Mouse (Mus musculus) hindbrain, embryonic 14.5 days (tissue): ENCODE results near the gene Phlpp1. TPM values are rescaled to one million over a fixed set of nuclear protein-coding genes. Genes with fewer than 3 reads are reported as not detected.

Experiments used
- ATAC-seq: fragments of 200-750 bp; cut with Nextera tagmentation; 2 replicates; pipeline ENCODE4 v1.8.0; 2017; ENCODE audit warnings: moderate number of reproducible peaks, mild to moderate bottlenecking, moderate TSS enrichment, moderate library complexity; ENCODE audit not compliant: low FRiP score
- DNase-seq: peaks from one replicate; pipeline ENCODE4 v3.0.0-alpha.2; 2015; ENCODE audit warnings: low spot score
- H3K27ac ChIP-seq: fragments of 300-500 bp; sonication (generic); 2 replicates; pipeline ENCODE4 v1.5.1; 2014; ENCODE audit warnings: mild to moderate bottlenecking, moderate library complexity
- H3K27me3 ChIP-seq: fragments of 300-500 bp; sonication (generic); 2 replicates; pipeline ENCODE4 v1.6.1; 2014; ENCODE audit warnings: mild to moderate bottlenecking, low read length, mixed read lengths; ENCODE audit not compliant: control insufficient read depth, insufficient read depth
- H3K36me3 ChIP-seq: fragments of 300-500 bp; sonication (generic); replicated peaks from 2 replicates; pipeline ENCODE4 v1.6.1; 2014; ENCODE audit not compliant: control insufficient read depth, insufficient read depth
- H3K4me1 ChIP-seq: fragments of 300-500 bp; sonication (generic); replicated peaks from 2 replicates; pipeline ENCODE4 v1.6.1; 2014; ENCODE audit warnings: antibody characterized with exemption, low read length, mixed read lengths; ENCODE audit not compliant: control insufficient read depth, insufficient read depth
- H3K4me2 ChIP-seq: fragments of 300-500 bp; sonication (generic); replicated peaks from 2 replicates; pipeline ENCODE4 v1.6.1; 2014; ENCODE audit warnings: mild to moderate bottlenecking, moderate library complexity
- H3K4me3 ChIP-seq: fragments of 300-500 bp; sonication (generic); replicated peaks from 2 replicates; pipeline ENCODE4 v1.5.1; 2014; ENCODE audit warnings: mild to moderate bottlenecking, low read length
- H3K9ac ChIP-seq: fragments of 300-500 bp; sonication (generic); 2 replicates; pipeline ENCODE4 v1.6.1; 2014
- H3K9me3 ChIP-seq: fragments of 300-500 bp; sonication (generic); 2 replicates; pipeline ENCODE4 v1.6.1; 2016; ENCODE audit warnings: low read length; ENCODE audit not compliant: control insufficient read depth
- whole genome bisulfite sequencing: fragments of 180-500 bp; shearing (Covaris S2); extraction: QIAGEN DNeasy Blood & Tissue Kit; methylation state at CpG from one replicate; pipeline ENCODE4 v1.1.7; 2014; 5-methylcytosine and 5-hydroxymethylcytosine counted together
- polyA plus RNA-seq: library from polyadenylated mRNA; unstranded; fragments of >200 nt; fragmentation: Nextera tagmentation; extraction: Ambion mirVana; gene quantifications from 2 replicates; pipeline ENCODE4 v1.2.1, GENCODE M21; 2014

The Phlpp1 gene
- polyA plus RNA-seq, 1 experiment from 2014 or later: 9.6 TPM

GRCm38 (mm10) chr1:106160916-106161315 is 10.6 kb upstream of the Phlpp1 start:
- 83% methylated on average over 4 of the region's 4 CpGs for WGBS
- Histone ChIP-seq H3K27ac (no peak overlapping the region), H3K9me3 (no peaks in the 10 kb centered on the region), H3K36me3 (no peaks in the 10 kb centered on the region), H3K9ac (no peak overlapping the region), H3K27me3 (no peaks in the 10 kb centered on the region), H3K4me2 (no peak overlapping the region), H3K4me3 (no peak overlapping the region), H3K4me1 (no peaks in the 10 kb centered on the region)
- no peak for DNase-seq
- ATAC-seq: no peak

- DNase-seq (no peak), ATAC-seq (no peak)
- H3K9ac ChIP-seq: no peak overlapping the region
- no peak overlapping the region for H3K4me2 ChIP-seq
- H3K27me3 ChIP-seq: no peaks in the 10 kb centered on the region
- H3K27ac ChIP-seq: no peak overlapping the region
- H3K9me3 ChIP-seq: no peaks in the 10 kb centered on the region
- WGBS: 83% methylated on average over 7 of the region's 7 CpGs
- H3K36me3 ChIP-seq: no peaks in the 10 kb centered on the region
- H3K4me3 ChIP-seq: no peak overlapping the region
- H3K4me1 ChIP-seq: no peaks in the 10 kb centered on the region
These were observed 9.0 kb upstream of the Phlpp1 start for GRCm38 (mm10) chr1:106162581-106162980.

- no peak for DNase-seq
- no peaks in the 10 kb centered on the region for H3K4me1 ChIP-seq
- H3K4me2 ChIP-seq: no peak overlapping the region
- no peak overlapping the region for H3K4me3 ChIP-seq
- no peaks in the 10 kb centered on the region for H3K27me3 ChIP-seq
- no peak for ATAC-seq
- H3K36me3 ChIP-seq: no peaks in the 10 kb centered on the region
- H3K27ac ChIP-seq: no peak overlapping the region
- no peak overlapping the region for H3K9ac ChIP-seq
- 89% methylated on average over 8 of the region's 8 CpGs for WGBS
- H3K9me3 ChIP-seq: no peaks in the 10 kb centered on the region
These were observed 8.2 kb upstream of the Phlpp1 start for GRCm38 (mm10) chr1:106163401-106163800.

GRCm38 (mm10) chr1:106164111-106164510 is 7.4 kb upstream of the Phlpp1 start:
- no peak overlapping the region for H3K9ac ChIP-seq
- ATAC-seq (no peak), DNase-seq (no peak)
- H3K27me3 ChIP-seq: no peaks in the 10 kb centered on the region
- H3K9me3 ChIP-seq: no peaks in the 10 kb centered on the region
- H3K36me3 ChIP-seq: no peaks in the 10 kb centered on the region
- no peak overlapping the region for H3K4me2 ChIP-seq
- WGBS: 95% methylated on average over 3 of the region's 3 CpGs
- no peaks in the 10 kb centered on the region for H3K4me1 ChIP-seq
- no peak overlapping the region for H3K4me3 ChIP-seq
- H3K27ac ChIP-seq: no peak overlapping the region

- DNase-seq: no peak
- no peak overlapping the region for H3K4me2 ChIP-seq
- no peak overlapping the region for H3K27ac ChIP-seq
- H3K36me3 ChIP-seq: no peaks in the 10 kb centered on the region
- no peaks in the 10 kb centered on the region for H3K4me1 ChIP-seq
- no peak overlapping the region for H3K9ac ChIP-seq
- H3K9me3 ChIP-seq: no peaks in the 10 kb centered on the region
- H3K27me3 ChIP-seq: no peaks in the 10 kb centered on the region
- no peak for ATAC-seq
- no peak overlapping the region for H3K4me3 ChIP-seq
- WGBS: 33% methylated on average over 4 of the region's 4 CpGs
These were observed 3.6 kb upstream of the Phlpp1 start for GRCm38 (mm10) chr1:106168001-106168400.

GRCm38 (mm10) chr1:106168801-106169200 is 2.8 kb upstream of the Phlpp1 start:
- Histone ChIP-seq H3K4me2 (no peak overlapping the region), H3K9ac (no peak overlapping the region), H3K27me3 (no peaks in the 10 kb centered on the region), H3K4me1 (peaks cover 4% of the 10 kb centered on the region), H3K4me3 (no peak overlapping the region), H3K36me3 (no peaks in the 10 kb centered on the region), H3K27ac (no peak overlapping the region), H3K9me3 (no peaks in the 10 kb centered on the region)
- ATAC-seq (no peak), DNase-seq (no peak)
- 50% methylated on average over 3 of the region's 3 CpGs for WGBS

GRCm38 (mm10) chr1:106169741-106170265 is 1.7 kb upstream of the Phlpp1 start:
- H3K27me3 ChIP-seq: no peaks in the 10 kb centered on the region
- WGBS: 55% methylated on average over 5 of the region's 5 CpGs
- no peak overlapping the region for H3K27ac ChIP-seq
- no peak overlapping the region for H3K9ac ChIP-seq
- DNase-seq (no peak), ATAC-seq (no peak)
- H3K4me3 ChIP-seq: no peak overlapping the region
- peaks cover 13% of the 10 kb centered on the region for H3K4me1 ChIP-seq
- no peaks in the 10 kb centered on the region for H3K36me3 ChIP-seq
- no peaks in the 10 kb centered on the region for H3K9me3 ChIP-seq
- H3K4me2 ChIP-seq: no peak overlapping the region

- Histone ChIP-seq H3K9ac (peak overlapping the region; percentile 96), H3K36me3 (no peaks in the 10 kb centered on the region), H3K4me1 (peaks cover 31% of the 10 kb centered on the region), H3K27me3 (no peaks in the 10 kb centered on the region), H3K4me3 (peak overlapping the region; percentile 99), H3K4me2 (peak overlapping the region; percentile 60), H3K9me3 (no peaks in the 10 kb centered on the region), H3K27ac (peak overlapping the region; percentile 96)
- under 1% methylated on average over 45 of the region's 77 CpGs for WGBS
- DNase-seq (no peak), ATAC-seq (no peak)
These were observed 864 bp downstream of the Phlpp1 start for GRCm38 (mm10) chr1:106172301-106172930.

- peak overlapping the region; percentile 96 for H3K9ac ChIP-seq
- 0% methylated on average over 47 of the region's 47 CpGs for WGBS
- ATAC-seq: no peak
These were observed 1.4 kb downstream of the Phlpp1 start for GRCm38 (mm10) chr1:106172931-106173371.

More at GRCm38 (mm10) chr1:106172931-106173371, 1.4 kb downstream of the Phlpp1 start:
- H3K36me3 ChIP-seq: no peaks in the 10 kb centered on the region
- peak overlapping the region; percentile 96 for H3K27ac ChIP-seq
- no peaks in the 10 kb centered on the region for H3K9me3 ChIP-seq
- peak overlapping the region; percentile 60 for H3K4me2 ChIP-seq
- DNase-seq: no peak
- H3K4me1 ChIP-seq: peaks cover 36% of the 10 kb centered on the region
- no peaks in the 10 kb centered on the region for H3K27me3 ChIP-seq
- peak overlapping the region; percentile 99 for H3K4me3 ChIP-seq
